Mouse (Mus musculus) liver, postnatal 0 days (tissue): Measurements from ENCODE around the gene Tlr8.

Experiments used
- CTCF ChIP-seq: sonication (generic); IDR thresholded peaks from 2 replicates; pipeline ENCODE4 v1.5.1; 2016; ENCODE audit warnings: antibody characterized with exemption, low read depth
- EP300 ChIP-seq: IDR thresholded peaks from 2 replicates; pipeline ENCODE4 v1.6.1; 2016; ENCODE audit warnings: antibody characterized with exemption, low read depth, mild to moderate bottlenecking

DNA sequence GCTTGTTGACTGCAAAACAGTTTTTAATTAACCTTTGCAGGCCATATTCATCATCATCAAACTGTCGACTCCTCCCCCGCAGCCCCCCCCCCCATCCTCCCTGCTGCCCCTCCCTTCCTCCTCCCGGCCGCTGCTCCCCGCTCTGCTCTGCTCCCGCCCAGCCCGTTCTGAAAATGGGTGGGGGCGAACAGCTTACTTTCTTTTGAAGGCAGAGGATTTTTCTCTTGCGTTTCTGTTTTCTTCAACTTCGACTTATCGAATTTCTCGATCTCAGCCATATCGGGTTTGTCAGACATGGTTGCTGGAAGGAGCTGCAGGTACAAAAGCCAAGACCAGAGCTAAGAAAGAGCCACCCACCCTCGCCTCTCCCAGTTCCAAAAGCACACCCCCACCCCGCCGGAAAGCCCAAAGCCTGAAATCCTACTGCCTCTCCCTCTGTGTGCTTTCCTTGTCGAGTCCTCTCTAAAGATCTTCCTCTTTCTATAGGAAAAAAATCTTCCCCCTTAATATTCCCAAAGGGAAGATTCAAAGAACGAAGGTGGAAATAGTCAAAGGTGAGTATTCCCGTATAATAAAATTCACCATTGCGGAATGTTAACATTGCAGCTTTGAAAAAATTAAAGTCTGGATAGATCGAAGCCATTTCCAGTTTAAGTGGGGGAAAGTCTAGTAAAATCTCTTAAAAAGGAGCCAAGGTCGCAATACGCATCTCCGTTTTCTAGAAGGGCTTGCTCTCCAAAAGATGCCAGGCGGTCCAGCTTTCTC lies 56.2 kb downstream of the Tlr8 start:
- TF ChIP-seq CTCF = no peak
- no peak for TF ChIP-seq EP300
